In genomic region chr16:26581048-26581912, GRCm38 (mm10) we compare ENCODE assay signal across 8 mouse cellular contexts. TPM values are rescaled to one million over a fixed set of nuclear protein-coding genes. Genes with fewer than 3 reads are reported as not detected.
DNase-seq lines count a peak whose midpoint lies in the region; ATAC-seq and TF ChIP-seq lines count a peak whose summit lies in the region.

Il1rap (plus strand) TSS chr16:26581704.

- peak within 1 kb of the TSS; percentile 60 for H3K9ac ChIP-seq in forebrain, embryonic 16.5 days (replicated peaks; ENCODE audit: low read depth, low read length)
- peak within 1 kb of the TSS; percentile 55 for H3K9ac ChIP-seq in neural tube, embryonic 14.5 days (replicated peaks; ENCODE audit: low read depth, low read length)

- peak within 1 kb of the TSS; percentile 74 for H3K4me2 ChIP-seq in forebrain, embryonic 16.5 days (ENCODE audit: low read length)
- peak within 1 kb of the TSS; percentile 70 for H3K4me2 ChIP-seq in neural tube, embryonic 14.5 days (ENCODE audit: low read depth, low read length)

- H3K27ac ChIP-seq in forebrain, embryonic 16.5 days (ENCODE audit: low read length) = no peak within 1 kb of the TSS
- 0 out of 2 replicates have a peak within 1 kb of the TSS, but pooled peaks have one; percentile 4 for H3K27ac ChIP-seq in neural tube, embryonic 14.5 days (ENCODE audit: low read depth, low read length)
- H3K27ac ChIP-seq in testis, adult 2 months (ENCODE audit: control insufficient read depth, insufficient read depth, low read depth, low read length) = no peak within 1 kb of the TSS

- peaks cover 10% of the 10 kb centered on the region for H3K4me1 ChIP-seq in G1E (ENCODE audit: insufficient read depth, low read depth, low read length)
- H3K4me1 ChIP-seq in forebrain, embryonic 16.5 days (replicated peaks; ENCODE audit: control insufficient read depth, insufficient read depth, low read length) = peaks cover 2% of the 10 kb centered on the region; the same call in 1 of the 2 replicates
- H3K4me1 ChIP-seq in neural tube, embryonic 14.5 days (ENCODE audit: control insufficient read depth, insufficient read depth, low read length) = peaks cover 4% of the 10 kb centered on the region; the same call in 1 of the 2 replicates
- H3K4me1 ChIP-seq in testis, adult 2 months (ENCODE audit: control insufficient read depth, insufficient read depth, low read length) = peaks cover 7% of the 10 kb centered on the region

- H3K9me3 ChIP-seq in G1E (replicated peaks) = peaks cover 9% of the 10 kb centered on the region
- no peaks in the 10 kb centered on the region for H3K9me3 ChIP-seq in forebrain, embryonic 16.5 days (ENCODE audit: control insufficient read depth, low read length)
- no peaks in the 10 kb centered on the region for H3K9me3 ChIP-seq in neural tube, embryonic 14.5 days (ENCODE audit: control insufficient read depth, low read length)

- no peaks in the 10 kb centered on the region for H3K36me3 ChIP-seq in G1E (replicated peaks)
- H3K36me3 ChIP-seq in forebrain, embryonic 16.5 days (ENCODE audit: control insufficient read depth, insufficient read depth) = no peaks in the 10 kb centered on the region
- no peaks in the 10 kb centered on the region for H3K36me3 ChIP-seq in neural tube, embryonic 14.5 days (ENCODE audit: control insufficient read depth, insufficient read depth, low read length)
- no peaks in the 10 kb centered on the region for H3K36me3 ChIP-seq in testis, adult 2 months (ENCODE audit: control insufficient read depth, insufficient read depth, low read length)

- intact Hi-C loops in heart, postnatal 25 days (cut with DNase I) = no loop called here

- H3K27me3 ChIP-seq in G1E (ENCODE audit: insufficient read depth, low read length) = no peaks in the 10 kb centered on the region
- H3K27me3 ChIP-seq in forebrain, embryonic 16.5 days (replicated peaks; ENCODE audit: control insufficient read depth, insufficient read depth, low read length) = no peaks in the 10 kb centered on the region
- no peaks in the 10 kb centered on the region for H3K27me3 ChIP-seq in neural tube, embryonic 14.5 days (ENCODE audit: control insufficient read depth, insufficient read depth, low read length)
- H3K27me3 ChIP-seq in testis, adult 2 months (ENCODE audit: control insufficient read depth, insufficient read depth, low read length) = no peaks in the 10 kb centered on the region

- TF ChIP-seq CTCF in G1E (IDR thresholded peaks at IDR 0.05; ENCODE audit: low read depth, low read length) = no peak
- TF ChIP-seq CTCF in testis, adult 2 months (IDR thresholded peaks at IDR 0.05; ENCODE audit: control insufficient read depth, insufficient read depth, insufficient replicate concordance, low read depth, low read length) = no peak

- ATAC-seq in G1E (ENCODE audit: extremely low read depth, insufficient number of reproducible peaks, low FRiP score, poor library complexity, severe bottlenecking) = peak; percentile 85
- peak; percentile 99 for ATAC-seq in forebrain, embryonic 16.5 days
- peak; percentile 97 for ATAC-seq in neural tube, embryonic 14.5 days (ENCODE audit: low read depth)

- WGBS in forebrain, embryonic 16.5 days = 3% methylated on average over 50 of the region's 51 CpGs
- WGBS in neural tube, embryonic 14.5 days = 3% methylated on average over 51 of the region's 51 CpGs

- no peak for TF ChIP-seq POLR2A in testis, adult 2 months (IDR thresholded peaks at IDR 0.05; ENCODE audit: control insufficient read depth, low read depth, low read length)

- peak; percentile 60 for DNase-seq in G1E (ENCODE audit: low spot score)
- peak; percentile 86 to 90 for DNase-seq in cerebellum, adult 18-20 months
- peak; percentile 89 for DNase-seq in heart, postnatal 25 days (ENCODE audit: low spot score)
- peak; percentile 95 to 96 for DNase-seq in layer of hippocampus, adult 18-20 months (ENCODE audit: low spot score in 2 of 2)
- DNase-seq in lung, adult 18-20 months = peak; percentile 96 to 97

- peak within 1 kb of the TSS; percentile 76 for H3K4me3 ChIP-seq in G1E (ENCODE audit: low read depth, low read length)
- peak within 1 kb of the TSS; percentile 50 for H3K4me3 ChIP-seq in forebrain, embryonic 16.5 days (replicated peaks; ENCODE audit: low read length)
- peak within 1 kb of the TSS; percentile 56 for H3K4me3 ChIP-seq in neural tube, embryonic 14.5 days (ENCODE audit: low read depth, low read length)
- peak within 1 kb of the TSS; percentile 73 for H3K4me3 ChIP-seq in testis, adult 2 months (ENCODE audit: control insufficient read depth, low read depth, low read length)

RNA-seq across cellular contexts. Expression of gene Il1rap, which starts in this region (rescaled TPM):
- 8.1 and 13.0 TPM in 2 replicates for total RNA-seq in G1E (2014; fragmentation: Nextera tagmentation)
- 6.0 and 6.4 TPM in 2 replicates for total RNA-seq in G1E (2017)
- polyA plus RNA-seq in G1E (2012) = 0.43 and 0.44 TPM in 2 replicates
- 5.2 and 5.5 TPM in 2 replicates for polyA plus RNA-seq in forebrain, embryonic 16.5 days (2015; fragmentation: Nextera tagmentation; extraction: Ambion mirVana)
- total RNA-seq in heart, postnatal 25 days (2021) = 1 to 10 TPM; 3.6 to 4.0 TPM
- total RNA-seq in layer of hippocampus, adult 18-20 months (2021) = 10 to 100 TPM; 58.6 to 64.9 TPM
- 11.9 and 13.2 TPM in 2 replicates for polyA plus RNA-seq in neural tube, embryonic 14.5 days (2014; fragmentation: Nextera tagmentation; extraction: Ambion mirVana)
- polyA plus RNA-seq in testis, adult 2 months (2012; rRNA removed) = 1.7 and 2.2 TPM in 2 replicates

Comparison
In these comparisons a context has a peak if more than half of its experiments do, and no peak if none do; other contexts are left out.
1. RNA of gene Il1rap (total RNA-seq): 58.6 to 64.9 TPM in layer of hippocampus, adult 18-20 months; 6.0 to 13.0 TPM in G1E and 3.6 to 4.0 TPM in heart, postnatal 25 days; every median in the first group is over 4 times any median in the second.
2. Peak in every context shown above with its lines, with median percentiles within 50 percentile points of each other: ATAC-seq, DNase-seq and H3K4me3 ChIP-seq.